Mouse (Mus musculus) CH12.LX (cell line): ENCODE data around the gene Dglucy. TPM values are rescaled to one million over a fixed set of nuclear protein-coding genes. Genes with fewer than 3 reads are reported as not detected.

Source experiments
- DNase-seq: peaks from one replicate; pipeline ENCODE4 v3.0.0-alpha.2; 2013; ENCODE audit errors: extremely low read depth
- H3K27ac ChIP-seq: 2 replicates; pipeline ENCODE4 v1.5.1; 2012; ENCODE audit warnings: low read depth, mild to moderate bottlenecking, control low read depth, moderate library complexity; ENCODE audit not compliant: insufficient read depth
- H3K27me3 ChIP-seq: replicated peaks from 2 replicates; pipeline ENCODE3; 2012; ENCODE audit warnings: inconsistent platforms
- H3K36me3 ChIP-seq, 2 experiments: replicated peaks in 1 of 2; 2 replicates each; pipeline versions ENCODE3 to v1.6.1; 2012; ENCODE audit warnings: inconsistent platforms in 1 of 2, low read length in 1 of 2, mild to moderate bottlenecking in 1 of 2, mixed read lengths in 1 of 2, moderate library complexity in 1 of 2; ENCODE audit not compliant: control insufficient read depth in 1 of 2, insufficient read depth in 1 of 2
- H3K4me1 ChIP-seq, 2 experiments: 2 replicates each; pipeline ENCODE4 v1.6.1; 2012; ENCODE audit warnings: inconsistent platforms in 1 of 2, moderate library complexity in 1 of 2; ENCODE audit not compliant: insufficient read depth in 2 of 2, control insufficient read depth in 1 of 2
- H3K4me2 ChIP-seq: 2 replicates; pipeline ENCODE4 v1.6.1; 2012; ENCODE audit warnings: low read depth, mild to moderate bottlenecking, control low read depth; ENCODE audit not compliant: poor library complexity, insufficient read depth, severe bottlenecking
- H3K4me3 ChIP-seq, 3 experiments: fragments of 150-350 bp in 1 of 3; sonication (generic) in 1 of 3; replicated peaks in 1 of 3; 2 replicates each; pipeline versions ENCODE3 to v1.5.1; 2011 to 2012; ENCODE audit warnings: low read depth in 2 of 3, low read length in 2 of 3, mild to moderate bottlenecking in 2 of 3, moderate library complexity in 2 of 3, control low read depth in 1 of 3, improper control_type of control experiment in 1 of 3, inconsistent platforms in 1 of 3, mixed read lengths in 1 of 3; ENCODE audit not compliant: poor library complexity in 1 of 3
- H3K79me2 ChIP-seq: replicated peaks from 2 replicates; pipeline ENCODE4 v1.6.1; 2012; ENCODE audit warnings: mild to moderate bottlenecking, moderate library complexity; ENCODE audit not compliant: control insufficient read depth, poor library complexity, insufficient read depth, severe bottlenecking; ENCODE audit errors: extremely low read depth
- H3K9ac ChIP-seq: 2 replicates; pipeline ENCODE4 v1.6.1; 2012; ENCODE audit warnings: low read depth, mild to moderate bottlenecking, control low read depth, moderate library complexity; ENCODE audit not compliant: insufficient read depth
- H3K9me3 ChIP-seq: replicated peaks from 2 replicates; pipeline ENCODE3; 2012; ENCODE audit warnings: low read length, inconsistent platforms, mixed read lengths
- E2F4 ChIP-seq: IDR thresholded peaks from 2 replicates; pipeline ENCODE4 v1.6.1; 2011; ENCODE audit warnings: low read depth, low read length, improper control_type of control experiment; ENCODE audit not compliant: insufficient replicate concordance
- GABPA ChIP-seq: IDR thresholded peaks from 2 replicates; pipeline ENCODE4 v1.6.1; 2012; ENCODE audit warnings: low read depth, low read length, improper control_type of control experiment, inconsistent platforms; ENCODE audit not compliant: insufficient replicate concordance
- HCFC1 ChIP-seq: IDR thresholded peaks from 2 replicates; pipeline ENCODE4 v1.6.1; 2012; ENCODE audit warnings: low read depth, mild to moderate bottlenecking, inconsistent platforms, low read length, improper control_type of control experiment
- IRF4 ChIP-seq: IDR thresholded peaks from 2 replicates; pipeline ENCODE4 v1.6.1; 2014; ENCODE audit warnings: low read depth, mild to moderate bottlenecking, inconsistent platforms, low read length, improper control_type of control experiment
- JUND ChIP-seq: conservative IDR thresholded peaks from 2 replicates; pipeline ENCODE4 v1.6.1; 2011; ENCODE audit warnings: low read depth, low read length, improper control_type of control experiment
- MAFK ChIP-seq: IDR thresholded peaks from 2 replicates; pipeline ENCODE4 v1.6.1; 2011; ENCODE audit warnings: low read length, improper control_type of control experiment; ENCODE audit not compliant: insufficient replicate concordance
- MAX ChIP-seq: IDR thresholded peaks from 2 replicates; pipeline ENCODE4 v1.6.1; 2011; ENCODE audit warnings: low read length, improper control_type of control experiment
- MEF2A ChIP-seq: IDR thresholded peaks from 2 replicates; pipeline ENCODE4 v1.6.1; 2014; ENCODE audit warnings: low read depth, mild to moderate bottlenecking, inconsistent platforms, low read length, improper control_type of control experiment, borderline replicate concordance
- NELFE ChIP-seq: IDR thresholded peaks from 2 replicates; pipeline ENCODE4 v1.6.1; 2011; ENCODE audit warnings: low read depth, low read length, improper control_type of control experiment
- PAX5 ChIP-seq: IDR thresholded peaks from 2 replicates; pipeline ENCODE4 v1.6.1; 2012; ENCODE audit warnings: low read length, inconsistent platforms, mixed read lengths
- POLR2A ChIP-seq: IDR thresholded peaks from 2 replicates; pipeline ENCODE4 v1.6.1; 2011; ENCODE audit warnings: low read depth, mild to moderate bottlenecking, improper control_type of control experiment, low read length
- RAD21 ChIP-seq: IDR thresholded peaks from 2 replicates; pipeline ENCODE4 v1.6.1; 2011; ENCODE audit warnings: low read depth, mild to moderate bottlenecking, low read length, improper control_type of control experiment, moderate library complexity
- TCF12 ChIP-seq: IDR thresholded peaks from 2 replicates; pipeline ENCODE4 v1.6.1; 2014; ENCODE audit warnings: low read depth, mild to moderate bottlenecking, inconsistent platforms, low read length, improper control_type of control experiment
- USF1 ChIP-seq: IDR thresholded peaks from 2 replicates; pipeline ENCODE4 v1.6.1; 2014; ENCODE audit warnings: low read depth, mild to moderate bottlenecking, inconsistent platforms, low read length, improper control_type of control experiment
- USF2 ChIP-seq: conservative IDR thresholded peaks from 2 replicates; pipeline ENCODE4 v1.6.1; 2011; ENCODE audit warnings: low read depth, low read length, improper control_type of control experiment
- ZKSCAN1 ChIP-seq: IDR thresholded peaks from 2 replicates; pipeline ENCODE4 v1.6.1; 2012; ENCODE audit warnings: low read depth, inconsistent platforms, low read length, improper control_type of control experiment, borderline replicate concordance
- ZMIZ1 ChIP-seq: IDR thresholded peaks from 2 replicates; pipeline ENCODE4 v1.6.1; 2012; ENCODE audit warnings: low read depth, mild to moderate bottlenecking, inconsistent platforms, low read length, improper control_type of control experiment
- ZNF384 ChIP-seq: IDR thresholded peaks from 2 replicates; pipeline ENCODE4 v1.6.1; 2012; ENCODE audit warnings: low read depth, low read length, improper control_type of control experiment, inconsistent platforms
- dilution Hi-C: fragments of 300-500 bp; cut with MboI; formaldehyde crosslinking; loops from 2 replicates; pipeline ENCODE4 v1.14.3; 2020; ENCODE audit warnings: low sequenced_read_pairs; ENCODE audit not compliant: extremely low pct_unique_long_range_greater_than_20kb, extremely low pct_ligation_motif_present
- in situ Hi-C: fragments of 300-500 bp; cut with MboI; formaldehyde crosslinking; loops from 3 replicates; pipeline ENCODE4 v1.14.3; 2019; ENCODE audit warnings: low sequenced_read_pairs, low pct_ligation_motif_present, low pct_unique_long_range_greater_than_20kb, mixed read lengths
- polyA plus RNA-seq: library from polyadenylated mRNA; unstranded; fragments of >175 nt; gene quantifications from 2 replicates; pipeline ENCODE4 v1.2.1, GENCODE M21; 2012; ENCODE audit warnings: low read depth; ENCODE audit not compliant: insufficient read length
- total RNA-seq, 2 experiments: library from RNA; depleted of rRNA; stranded (reverse); fragments of 300-350 nt in 1 of 2; fragments of >200 nt in 1 of 2; gene quantifications; 2 replicates each; pipeline ENCODE4 v1.2.3; 2012 to 2014

Dglucy gene
- total and polyA plus RNA-seq, 3 experiments: 5.5 to 20.6 (median 10.1) TPM

- in situ Hi-C loops: no loop called here
- Histone ChIP-seq H3K27ac (no peak overlapping the region), H3K4me3 (no peak overlapping the region), H3K27me3 (no peaks in the 10 kb centered on the region), H3K36me3 (peaks cover 0 to 60% of the 10 kb centered on the region in 2 experiments), H3K9ac (no peak overlapping the region), H3K4me2 (no peak overlapping the region), H3K9me3 (peaks cover 8% of the 10 kb centered on the region), H3K79me2 (no peaks in the 10 kb centered on the region), H3K4me1 (peaks cover 2 to 23% of the 10 kb centered on the region in 2 experiments; a peak in 3 of 4 replicates)
- DNase-seq: no peak
- TF ChIP-seq GABPA (no peak), HCFC1 (no peak), ZMIZ1 (no peak), ZNF384 (no peak)
- dilution Hi-C loops: no loop called here
Observed at GRCm38 (mm10) chr12:100871841-100872240, 93.0 kb downstream of the Dglucy start.

GRCm38 (mm10) chr12:100873612-100874011 is 94.8 kb downstream of the Dglucy start:
- dilution Hi-C loops (no loop called here), in situ Hi-C loops (no loop called here)
- Histone ChIP-seq H3K4me2 (no peak overlapping the region), H3K36me3 (peaks cover 0 to 59% of the 10 kb centered on the region in 2 experiments), H3K27ac (no peak overlapping the region), H3K27me3 (no peaks in the 10 kb centered on the region), H3K79me2 (no peaks in the 10 kb centered on the region), H3K4me1 (peaks cover 2 to 32% of the 10 kb centered on the region in 2 experiments; a peak in 3 of 4 replicates), H3K9me3 (peaks cover 8% of the 10 kb centered on the region), H3K4me3 (no peak overlapping the region), H3K9ac (no peak overlapping the region)
- TF ChIP-seq E2F4: no peak
- TF ChIP-seq MEF2A: no peak
- no peak for TF ChIP-seq USF2
- no peak for TF ChIP-seq TCF12
- TF ChIP-seq PAX5: no peak
- no peak for TF ChIP-seq MAFK
- DNase-seq: no peak

GRCm38 (mm10) chr12:100875553-100875952 is 96.7 kb downstream of the Dglucy start:
- Histone ChIP-seq H3K9ac (no peak overlapping the region), H3K27me3 (no peaks in the 10 kb centered on the region), H3K4me2 (no peak overlapping the region), H3K9me3 (no peaks in the 10 kb centered on the region), H3K27ac (no peak overlapping the region), H3K36me3 (peaks cover 0 to 46% of the 10 kb centered on the region in 2 experiments), H3K4me1 (peaks cover 5 to 39% of the 10 kb centered on the region in 2 experiments; a peak in 3 of 4 replicates), H3K4me3 (no peak overlapping the region), H3K79me2 (no peaks in the 10 kb centered on the region)
- in situ Hi-C loops: no loop called here
- no peak for DNase-seq
- no peak for TF ChIP-seq POLR2A
- TF ChIP-seq ZKSCAN1: no peak
- TF ChIP-seq ZMIZ1: no peak
- no peak for TF ChIP-seq NELFE
- no peak for TF ChIP-seq RAD21
- no peak for TF ChIP-seq IRF4
- TF ChIP-seq USF1: no peak
- TF ChIP-seq JUND: no peak
- TF ChIP-seq MAX: no peak
- dilution Hi-C loops: no loop called here
